Mouse (Mus musculus) gastrocnemius, adult 18-20 months (tissue): ENCODE measurements around the gene Myo1e. TPM values are rescaled to one million over a fixed set of nuclear protein-coding genes. Genes with fewer than 3 reads are reported as not detected.

ENCODE experiments used
- DNase-seq: peaks from one replicate; pipeline ENCODE4 v3.0.0; 2021; ENCODE audit warnings: low spot score
- long read RNA-seq, 2 experiments: library from polyadenylated mRNA; stranded (forward); transcript quantifications; one replicate each; pipeline ENCODE4 v2.0.0; 2021
- total RNA-seq, 2 experiments: library from RNA; stranded (reverse); gene quantifications; 2 replicates each; pipeline ENCODE4 v1.2.3; 2021

Gene Myo1e
- total RNA-seq = 1 to 10 TPM; 6.8 to 8.7 TPM
- long read RNA-seq, experiment 1, full-length matches to known transcripts = 10 of 14 reads
- long read RNA-seq, experiment 1, partial matches to known transcripts = 1 of 14 reads
- long read RNA-seq, experiment 1, other reads (novel, unspliced or antisense) = 3 of 14 reads
- long read RNA-seq, experiment 2, full-length matches to known transcripts = 3 of 7 reads
- long read RNA-seq, experiment 2, partial matches to known transcripts = 0 of 7 reads
- long read RNA-seq, experiment 2, other reads (novel, unspliced or antisense) = 4 of 7 reads

- DNase-seq = peak; percentile 93
Observed at GRCm38 (mm10) chr9:70207151-70207831, at the start of gene Myo1e. Myo1e (plus strand) TSS chr9:70207350.

- DNase-seq = no peak
Observed at GRCm38 (mm10) chr9:70160071-70160470, 47.1 kb upstream of the Myo1e start.

- DNase-seq = no peak
Observed at GRCm38 (mm10) chr9:70168973-70169372, 38.2 kb upstream of the Myo1e start.

- no peak for DNase-seq
Observed at GRCm38 (mm10) chr9:70174291-70174848, 32.8 kb upstream of the Myo1e start.

GRCm38 (mm10) chr9:70174896-70175295 is 32.3 kb upstream of the Myo1e start:
- DNase-seq = no peak

GRCm38 (mm10) chr9:70176291-70176690 is 30.9 kb upstream of the Myo1e start:
- no peak for DNase-seq

- no peak for DNase-seq
Observed at GRCm38 (mm10) chr9:70181719-70182118, 25.4 kb upstream of the Myo1e start.

- no peak for DNase-seq
Observed at GRCm38 (mm10) chr9:70182639-70183038, 24.5 kb upstream of the Myo1e start.

- DNase-seq = no peak
Observed at GRCm38 (mm10) chr9:70192336-70192735, 14.8 kb upstream of the Myo1e start.

GRCm38 (mm10) chr9:70194622-70195021 is 12.5 kb upstream of the Myo1e start:
- DNase-seq = no peak

GRCm38 (mm10) chr9:70196956-70197659 is 10.0 kb upstream of the Myo1e start:
- no peak for DNase-seq

GRCm38 (mm10) chr9:70197992-70198391 is 9.2 kb upstream of the Myo1e start:
- peak; percentile 18 for DNase-seq

GRCm38 (mm10) chr9:70202753-70203152 is 4.4 kb upstream of the Myo1e start:
- DNase-seq = peak; percentile 44

- DNase-seq = no peak
Observed at GRCm38 (mm10) chr9:70203267-70204076, 3.7 kb upstream of the Myo1e start.

GRCm38 (mm10) chr9:70207981-70208521 is 901 bp downstream of the Myo1e start:
- peak; percentile 41 for DNase-seq

- peak; percentile 22 for DNase-seq
Observed at GRCm38 (mm10) chr9:70208751-70209150, 1.6 kb downstream of the Myo1e start.

- DNase-seq = peak; percentile 40
Observed at GRCm38 (mm10) chr9:70209296-70210049, 2.3 kb downstream of the Myo1e start.

GRCm38 (mm10) chr9:70211638-70212037 is 4.5 kb downstream of the Myo1e start:
- DNase-seq = peak; percentile 15

GRCm38 (mm10) chr9:70216517-70216916 is 9.4 kb downstream of the Myo1e start:
- no peak for DNase-seq

- DNase-seq = no peak
Observed at GRCm38 (mm10) chr9:70219295-70219931, 12.3 kb downstream of the Myo1e start.
